Mouse (Mus musculus) lung, adult 2 months (tissue): Measurements from ENCODE around the gene Erg.

Experiments
- CTCF ChIP-seq: fragments of 200-500 bp; IDR thresholded peaks from 2 replicates; pipeline ENCODE4 v1.5.1; 2011; ENCODE audit warnings: mild to moderate bottlenecking, low read length, control low read depth; ENCODE audit not compliant: insufficient read depth
- POLR2A ChIP-seq: fragments of 200-500 bp; IDR thresholded peaks from 2 replicates; pipeline ENCODE4 v1.6.1; 2011; ENCODE audit warnings: low read depth, mild to moderate bottlenecking, control low read depth, low read length, borderline replicate concordance; ENCODE audit errors: extremely low read depth

GRCm38 (mm10) chr16:95552495-95552894 lies 33.9 kb downstream of the Erg start:
- TF ChIP-seq CTCF (no peak), POLR2A (no peak)
